Mouse (Mus musculus) liver, adult 2 months (tissue): ENCODE measurements around the gene A830018L16Rik. TPM values are rescaled to one million over a fixed set of nuclear protein-coding genes. Genes with fewer than 3 reads are reported as not detected.

Source experiments
- DNase-seq: peaks from one replicate; pipeline ENCODE4 v3.0.0-alpha.2; 2011; ENCODE audit warnings: low read depth, low spot score; ENCODE audit errors: extremely low read depth
- H3K27ac ChIP-seq: fragments of 200-500 bp; replicated peaks from 2 replicates; pipeline ENCODE4 v1.5.1; 2012; ENCODE audit warnings: low read depth, mild to moderate bottlenecking, control low read depth, inconsistent platforms, low read length; ENCODE audit not compliant: insufficient read depth
- H3K27me3 ChIP-seq: fragments of 200-500 bp; 2 replicates; pipeline ENCODE4 v1.6.1; 2012; ENCODE audit warnings: mild to moderate bottlenecking, moderate library complexity, low read length, inconsistent platforms; ENCODE audit not compliant: control insufficient read depth, insufficient read depth
- H3K36me3 ChIP-seq: fragments of 200-500 bp; 2 replicates; pipeline ENCODE4 v1.6.1; 2012; ENCODE audit warnings: low read length, inconsistent platforms; ENCODE audit not compliant: control insufficient read depth, insufficient read depth
- H3K4me1 ChIP-seq: fragments of 200-500 bp; 2 replicates; pipeline ENCODE4 v1.6.1; 2011; ENCODE audit warnings: low read length; ENCODE audit not compliant: control insufficient read depth, insufficient read depth
- H3K4me3 ChIP-seq: fragments of 200-500 bp; 2 replicates; pipeline ENCODE4 v1.5.1; 2011; ENCODE audit warnings: low read depth, mild to moderate bottlenecking, control low read depth, low read length, moderate library complexity; ENCODE audit not compliant: insufficient read depth
- H3K79me2 ChIP-seq: fragments of 200-500 bp; 2 replicates; pipeline ENCODE4 v1.6.1; 2012; ENCODE audit warnings: inconsistent platforms, mild to moderate bottlenecking, low read length, moderate library complexity; ENCODE audit not compliant: control insufficient read depth, insufficient read depth
- H3K9ac ChIP-seq: fragments of 200-500 bp; 2 replicates; pipeline ENCODE4 v1.6.1; 2012; ENCODE audit warnings: low read depth, mild to moderate bottlenecking, control low read depth, inconsistent platforms, low read length
- CTCF ChIP-seq: fragments of 200-500 bp; IDR thresholded peaks from 2 replicates; pipeline ENCODE4 v1.5.1; 2011; ENCODE audit warnings: low read depth, low read length, control low read depth
- POLR2A ChIP-seq: fragments of 200-500 bp; IDR thresholded peaks from 2 replicates; pipeline ENCODE4 v1.6.1; 2011; ENCODE audit warnings: low read length, control low read depth; ENCODE audit not compliant: insufficient read depth; ENCODE audit errors: extremely low read depth
- WGBS: fragments of 180-500 bp; shearing (Covaris S2); methylation state at CpG from one replicate; pipeline ENCODE4 v1.1.7; 2018; 5-methylcytosine and 5-hydroxymethylcytosine counted together
- polyA plus RNA-seq: library from polyadenylated mRNA; depleted of rRNA; stranded (reverse); fragments of >200 nt; gene quantifications from 2 replicates; pipeline ENCODE4 v1.2.3, GENCODE M21; 2012
- total RNA-seq: library from RNA; depleted of rRNA; stranded (reverse); fragments of >200 nt; gene quantifications from 2 replicates; pipeline ENCODE4 v1.2.3, GENCODE M21; 2014

A830018L16Rik gene
- total and polyA plus RNA-seq, 2 experiments = not detected

DNA sequence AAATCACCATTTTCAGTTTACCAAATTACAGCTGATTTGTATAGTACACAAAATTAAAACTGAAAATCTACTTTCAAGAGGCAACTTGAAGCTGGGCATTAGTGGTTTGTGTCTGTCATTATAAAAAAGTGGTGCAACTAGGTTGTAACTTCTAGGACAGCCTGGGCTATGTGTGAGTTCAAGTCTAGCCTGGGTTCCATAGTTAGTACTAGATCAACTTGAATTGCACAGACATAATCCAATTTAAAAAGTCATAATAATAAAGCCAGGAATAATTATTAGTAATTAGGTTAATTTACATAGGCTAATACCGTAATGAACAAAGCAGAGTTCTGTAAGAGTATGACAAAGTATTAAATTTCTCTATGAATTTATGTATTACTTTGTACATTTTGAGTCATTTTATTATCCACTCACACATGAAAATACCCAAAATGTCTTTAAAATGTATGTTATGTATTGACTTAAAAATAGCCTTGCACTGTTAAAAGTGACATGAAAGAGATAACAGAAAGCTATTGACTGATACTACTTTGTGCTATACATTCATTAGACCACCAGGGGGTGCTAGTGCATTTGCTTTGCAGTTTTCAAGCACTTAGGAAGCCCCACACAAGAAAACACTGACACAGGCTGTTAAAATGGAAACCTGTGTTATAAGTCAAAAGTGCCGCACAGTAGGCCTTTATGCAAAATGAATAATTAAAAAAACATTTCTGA lies 243.6 kb downstream of the A830018L16Rik start:
- no peak overlapping the region for H3K27ac ChIP-seq
- H3K36me3 ChIP-seq = no peaks in the 10 kb centered on the region
- DNase-seq = peak; percentile 60
- WGBS = 59% methylated on average over 2 of the region's 2 CpGs
- H3K79me2 ChIP-seq = no peaks in the 10 kb centered on the region
- no peak overlapping the region for H3K4me3 ChIP-seq
- H3K4me1 ChIP-seq = no peaks in the 10 kb centered on the region
- TF ChIP-seq POLR2A = no peak
- peak; percentile 55 for TF ChIP-seq CTCF
- H3K9ac ChIP-seq = no peak overlapping the region
- no peaks in the 10 kb centered on the region for H3K27me3 ChIP-seq

DNA sequence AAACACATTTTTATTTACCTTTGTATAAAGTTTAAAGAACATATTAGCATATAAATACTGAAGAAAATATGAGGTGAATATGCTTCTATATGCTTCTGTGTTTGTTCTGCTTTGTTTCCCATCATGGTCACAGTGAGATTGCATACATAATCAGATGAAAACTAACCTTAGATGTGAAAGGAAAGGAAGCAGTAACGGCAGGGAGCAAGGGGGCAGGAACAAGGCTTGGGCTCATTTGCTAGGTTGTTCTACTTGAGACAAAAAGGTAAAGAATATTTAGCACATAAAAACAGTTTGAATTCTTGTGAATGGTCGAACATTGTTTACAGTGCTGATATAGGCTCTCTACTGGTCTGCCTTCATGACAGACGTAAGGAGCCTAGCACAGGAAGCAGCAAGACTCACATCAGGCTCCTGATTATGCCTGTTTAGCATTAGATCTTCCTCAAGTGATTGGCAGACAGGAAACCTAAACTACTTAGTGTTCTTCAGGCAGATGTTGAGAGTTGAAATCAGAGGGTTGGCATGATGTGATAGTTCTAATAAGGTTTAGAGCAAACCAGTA lies 244.2 kb downstream of the A830018L16Rik start:
- H3K36me3 ChIP-seq = no peaks in the 10 kb centered on the region
- no peaks in the 10 kb centered on the region for H3K27me3 ChIP-seq
- no peaks in the 10 kb centered on the region for H3K4me1 ChIP-seq
- no peak overlapping the region for H3K27ac ChIP-seq
- H3K4me3 ChIP-seq = no peak overlapping the region
- no peak for DNase-seq
- no peak overlapping the region for H3K9ac ChIP-seq
- no peaks in the 10 kb centered on the region for H3K79me2 ChIP-seq
- 44% methylated on average over 3 of the region's 3 CpGs for whole genome bisulfite sequencing
- TF ChIP-seq POLR2A (no peak), CTCF (no peak)

DNA sequence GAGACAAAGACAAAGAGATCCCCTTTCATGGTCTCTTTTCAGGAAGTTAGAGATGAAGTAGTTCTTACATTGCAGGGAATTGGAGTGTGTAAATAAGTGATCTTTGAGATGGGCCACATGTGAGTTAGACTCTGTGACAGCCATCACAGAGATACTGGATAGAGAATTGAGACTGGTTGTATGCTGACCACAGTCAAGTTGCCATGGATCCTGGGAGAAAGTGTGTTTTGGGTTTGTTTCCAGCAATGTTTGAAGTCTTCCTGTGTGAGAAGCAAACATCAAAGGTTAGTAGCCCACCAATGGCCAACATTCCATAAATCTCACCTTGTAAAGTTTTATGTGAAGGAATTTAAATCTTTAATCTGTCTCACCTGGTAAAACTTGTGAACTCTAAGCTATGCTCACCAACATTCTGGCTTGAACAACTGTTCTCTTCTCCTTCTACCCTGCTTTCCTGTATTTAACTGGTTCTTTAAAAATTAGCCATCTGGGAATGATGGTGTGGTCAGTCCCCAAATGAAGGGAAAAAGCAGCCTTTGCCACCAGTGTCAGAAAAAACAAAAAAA lies 330.9 kb downstream of the A830018L16Rik start:
- H3K27me3 ChIP-seq = no peaks in the 10 kb centered on the region
- TF ChIP-seq POLR2A (no peak), CTCF (no peak)
- no peaks in the 10 kb centered on the region for H3K79me2 ChIP-seq
- H3K36me3 ChIP-seq = no peaks in the 10 kb centered on the region
- no peak for DNase-seq
- no peak overlapping the region for H3K4me3 ChIP-seq
- H3K27ac ChIP-seq = no peak overlapping the region
- no peak overlapping the region for H3K9ac ChIP-seq
- H3K4me1 ChIP-seq = no peaks in the 10 kb centered on the region

DNA sequence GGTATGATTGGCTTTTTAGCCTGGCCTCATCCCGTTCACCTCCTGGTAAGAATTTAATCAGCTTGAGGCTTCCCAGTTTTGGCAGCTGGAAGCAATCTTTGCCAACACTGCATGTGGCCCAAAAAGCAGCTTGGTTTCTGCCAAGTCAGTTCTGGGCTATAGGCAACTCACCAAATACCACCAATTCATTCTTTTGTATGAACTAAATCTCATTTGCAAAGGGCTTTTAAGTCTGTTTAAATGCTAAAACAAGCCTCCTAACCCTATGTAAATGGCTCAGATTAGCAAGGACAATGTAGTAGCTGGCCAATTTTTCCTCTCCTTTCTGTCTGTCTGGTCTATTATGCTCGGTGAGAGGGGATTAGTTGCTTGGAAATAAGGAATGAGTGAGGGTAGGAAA lies 334.5 kb downstream of the A830018L16Rik start:
- H3K27ac ChIP-seq = no peak overlapping the region
- WGBS = 28% methylated on average over 2 of the region's 2 CpGs
- DNase-seq = no peak
- H3K27me3 ChIP-seq = no peaks in the 10 kb centered on the region
- H3K79me2 ChIP-seq = no peaks in the 10 kb centered on the region
- TF ChIP-seq POLR2A (no peak), CTCF (no peak)
- H3K4me1 ChIP-seq = no peaks in the 10 kb centered on the region
- H3K36me3 ChIP-seq = no peaks in the 10 kb centered on the region
- no peak overlapping the region for H3K4me3 ChIP-seq
- H3K9ac ChIP-seq = no peak overlapping the region

DNA sequence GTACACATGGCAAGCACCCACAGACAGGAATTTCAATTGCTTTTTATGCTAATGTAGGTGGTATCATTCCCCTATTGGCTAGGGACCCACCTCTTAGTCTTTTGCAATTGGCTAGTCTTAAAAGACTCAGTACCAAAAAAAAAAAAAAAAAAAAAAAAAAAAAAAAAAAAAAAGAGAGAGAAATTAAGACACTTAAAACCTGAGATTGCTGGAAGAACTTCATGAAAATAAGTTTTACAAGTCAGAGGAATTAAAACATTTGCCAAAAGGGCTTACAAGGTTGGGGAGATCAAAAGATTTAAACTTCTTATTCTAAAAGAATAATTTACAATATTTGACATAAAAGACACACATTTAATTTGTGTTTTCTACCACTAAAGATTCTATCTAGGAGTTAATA lies 336.2 kb downstream of the A830018L16Rik start:
- Histone ChIP-seq H3K4me1 (no peaks in the 10 kb centered on the region), H3K36me3 (no peaks in the 10 kb centered on the region), H3K79me2 (no peaks in the 10 kb centered on the region), H3K27ac (no peak overlapping the region), H3K4me3 (no peak overlapping the region), H3K27me3 (no peaks in the 10 kb centered on the region), H3K9ac (no peak overlapping the region)
- no peak for DNase-seq
- no peak for TF ChIP-seq POLR2A
- TF ChIP-seq CTCF = no peak

DNA sequence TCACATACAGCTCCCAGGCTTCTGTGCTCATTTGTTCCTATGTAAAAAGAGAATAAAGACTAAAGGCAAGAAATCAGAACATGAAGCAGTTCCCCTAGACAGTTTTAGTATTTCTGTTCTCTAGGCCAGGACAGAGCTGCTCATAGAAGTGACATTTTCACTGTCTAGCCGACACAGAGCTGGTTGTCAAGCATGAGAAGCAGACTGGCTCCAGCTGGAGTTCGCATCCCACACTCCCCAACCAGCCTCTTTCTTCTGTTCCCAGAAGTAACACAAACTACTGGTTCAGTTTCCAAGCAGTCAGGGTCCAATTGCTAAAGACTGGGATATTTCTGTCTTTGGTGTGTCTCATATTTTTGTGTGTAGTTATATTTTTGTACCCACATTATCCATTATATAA lies 336.7 kb downstream of the A830018L16Rik start:
- Histone ChIP-seq H3K4me1 (no peaks in the 10 kb centered on the region), H3K79me2 (no peaks in the 10 kb centered on the region), H3K27me3 (no peaks in the 10 kb centered on the region), H3K9ac (no peak overlapping the region), H3K27ac (no peak overlapping the region), H3K36me3 (no peaks in the 10 kb centered on the region), H3K4me3 (no peak overlapping the region)
- no peak for TF ChIP-seq CTCF
- no peak for TF ChIP-seq POLR2A
- 67% methylated on average over 2 of the region's 2 CpGs for WGBS
- no peak for DNase-seq
